Mouse (Mus musculus): ENCODE measurements around the gene Klhl12. TPM values are rescaled to one million over a fixed set of nuclear protein-coding genes. Genes with fewer than 3 reads are reported as not detected.
A peak's percentile ranks its signal among the peaks of the same experiment; 100 is the strongest.
"Not testable (repeated sequence)": the region's sequence is repeated elsewhere in the genome, so short reads cannot be mapped to it uniquely, and the experiment has no call there.

Klhl12 gene
- total RNA-seq, 4 experiments from 2014 or later, result 35.5 to 39.8 (median 36.9) TPM

- not testable (repeated sequence) for DNase-seq (ENCODE audit: low spot score in 2 of 2)
These were observed 6.8 kb upstream of the Klhl12 start for GRCm38 (mm10) chr1:134448537-134448936.

DNA sequence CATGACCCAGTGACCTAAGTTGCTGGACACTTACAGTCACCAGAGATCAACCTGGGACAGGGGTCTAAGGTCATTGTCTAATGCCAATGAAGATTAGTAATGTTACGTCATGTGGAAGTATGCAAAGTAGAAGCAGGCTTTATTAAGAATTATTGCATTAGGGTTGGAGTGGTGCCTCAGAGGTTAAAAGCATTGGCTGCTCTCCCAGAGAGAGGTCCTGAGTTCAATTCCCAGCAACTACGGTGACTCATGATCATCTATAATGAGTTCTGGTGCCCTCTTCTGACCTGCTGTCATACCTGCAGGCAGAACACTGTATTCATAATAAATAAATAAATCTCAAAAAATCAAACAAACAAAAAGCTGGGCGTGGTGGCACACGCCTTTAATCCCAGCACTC lies 5.1 kb upstream of the Klhl12 start:
- DNase-seq (ENCODE audit: low spot score in 2 of 2), result no peak

DNA sequence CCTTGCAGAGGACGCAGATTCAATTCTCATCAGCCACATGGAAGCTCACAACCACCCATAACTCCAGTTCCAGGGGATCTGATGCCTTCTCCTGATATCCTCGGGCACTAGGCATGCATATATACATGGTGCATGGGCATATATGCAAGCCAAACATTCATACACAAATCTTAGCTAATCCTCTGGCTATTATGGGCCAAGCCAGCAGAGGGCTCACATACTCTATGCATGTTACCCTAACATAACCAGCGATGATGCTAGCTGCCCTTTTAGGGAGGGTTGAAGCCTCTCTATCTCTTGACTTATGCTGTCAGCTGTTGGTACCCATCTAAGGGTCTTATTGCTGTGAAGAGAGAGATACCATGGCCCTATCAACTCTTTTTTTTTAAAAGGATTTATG lies 4.3 kb upstream of the Klhl12 start:
- no peak for DNase-seq (ENCODE audit: low spot score in 2 of 2)

GRCm38 (mm10) chr1:134456060-134456459 lies 729 bp downstream of the Klhl12 start:
- DNase-seq (ENCODE audit: low spot score in 2 of 2), result no peak

- DNase-seq (ENCODE audit: low spot score in 2 of 2), result no peak
These were observed 2.9 kb downstream of the Klhl12 start for GRCm38 (mm10) chr1:134458139-134458727.

DNA sequence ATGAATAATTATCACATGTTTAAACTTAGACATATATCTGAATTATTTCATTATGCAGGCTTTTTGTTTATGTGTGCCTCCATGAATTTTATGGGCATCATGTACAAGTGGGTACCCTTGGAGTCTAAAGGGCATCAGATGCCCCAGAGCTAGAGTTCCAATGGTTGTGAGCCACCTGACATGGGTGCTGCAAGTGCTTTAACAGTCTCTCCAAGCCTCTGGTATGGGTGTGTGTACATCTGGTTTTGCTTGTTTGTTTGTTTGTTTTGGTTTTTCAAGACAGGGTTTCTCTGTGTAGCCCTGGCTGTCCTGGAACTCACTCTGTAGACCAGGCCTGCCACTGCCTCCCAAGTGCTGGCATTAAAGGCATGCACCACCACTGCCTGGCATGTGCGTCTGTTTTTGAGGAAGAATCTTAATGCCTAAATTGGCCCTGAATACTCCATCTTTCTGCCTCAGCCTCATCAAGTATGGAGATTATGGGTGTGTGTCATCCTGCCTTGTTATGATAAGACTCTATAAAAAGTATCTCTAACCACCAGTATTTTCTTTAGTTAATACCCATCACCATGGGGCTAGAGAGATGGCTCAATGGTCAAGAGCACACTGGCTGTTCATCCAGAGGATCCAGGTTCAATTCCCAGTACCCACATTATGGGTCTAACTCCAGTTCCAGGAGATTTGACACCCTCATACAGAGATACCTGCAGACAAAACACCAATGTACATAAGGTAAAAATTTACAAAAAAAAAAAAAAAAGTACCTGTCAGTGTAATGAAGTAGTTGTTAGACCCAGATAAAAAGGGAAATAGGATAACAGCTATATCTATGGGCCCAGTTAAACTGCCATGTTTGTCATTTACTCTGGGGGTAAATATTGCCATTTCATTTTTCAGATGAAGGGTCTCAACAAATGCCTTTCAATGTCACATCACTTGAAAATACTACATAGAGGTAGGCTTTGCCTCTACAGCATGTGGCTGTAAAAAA lies 5.3 kb downstream of the Klhl12 start:
- no peak for DNase-seq (ENCODE audit: low spot score in 2 of 2)

DNA sequence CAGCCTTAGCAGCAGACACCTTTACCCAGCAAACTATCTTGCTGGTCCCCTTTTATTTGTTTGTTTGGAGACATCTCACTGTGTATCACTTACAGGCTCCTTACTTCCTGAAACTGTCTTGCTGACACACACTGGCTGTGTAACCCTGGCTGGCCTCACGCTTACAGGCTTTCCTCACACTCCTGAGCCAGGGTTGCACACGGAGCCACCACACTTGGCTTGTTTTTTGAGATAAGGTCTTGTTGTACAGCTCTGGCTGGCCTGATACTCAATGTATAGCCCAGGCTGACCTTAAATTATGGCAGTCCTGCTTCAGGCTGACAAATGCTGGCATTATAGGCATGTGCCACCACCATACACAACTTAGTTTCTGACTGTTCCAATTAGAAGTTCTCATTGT lies 29.3 kb downstream of the Klhl12 start:
- DNase-seq (ENCODE audit: low spot score in 2 of 2), result no peak

- DNase-seq (ENCODE audit: low spot score in 2 of 2), result no peak
These were observed 35.8 kb downstream of the Klhl12 start for GRCm38 (mm10) chr1:134490903-134491801.

DNA sequence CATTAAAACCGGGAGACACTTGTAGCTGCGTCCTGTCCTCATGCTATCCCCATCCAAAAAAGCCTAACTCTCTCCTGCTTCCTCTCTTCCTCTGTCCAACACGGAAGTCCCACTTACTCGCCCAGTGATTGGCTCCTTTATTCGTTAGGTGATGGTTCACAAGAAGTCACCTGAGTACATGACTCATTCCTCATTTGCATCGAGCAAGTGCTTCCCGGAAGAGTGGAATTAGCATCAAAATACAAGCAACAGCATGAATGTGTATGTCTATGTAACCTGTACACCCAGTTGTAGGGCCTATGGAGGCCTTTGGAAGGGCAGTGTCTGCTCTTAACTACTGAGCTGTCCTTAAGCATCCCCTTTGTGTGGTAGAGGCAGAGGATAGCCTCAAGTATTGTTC lies 36.9 kb downstream of the Klhl12 start:
- no peak for DNase-seq (ENCODE audit: low spot score in 2 of 2)

DNA sequence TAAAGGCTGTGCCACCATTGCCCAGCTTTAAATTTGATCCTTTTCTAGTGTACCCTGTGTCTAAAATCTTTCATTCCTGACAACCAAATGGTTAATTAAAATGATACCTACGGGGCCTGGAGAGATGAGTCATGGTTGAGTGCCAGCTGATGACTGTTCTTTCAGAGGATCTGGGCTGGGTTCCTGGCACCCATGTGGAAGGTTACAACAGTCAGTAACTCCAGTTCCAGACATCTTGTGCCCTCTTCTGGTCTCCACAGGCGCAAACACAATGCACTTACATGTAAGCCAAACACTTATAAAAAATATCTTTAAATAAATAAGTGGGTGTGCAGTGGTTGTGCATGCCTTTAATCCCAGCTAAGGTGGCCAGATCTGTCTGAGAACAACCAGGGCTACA lies 38.2 kb downstream of the Klhl12 start:
- no peak for DNase-seq (ENCODE audit: low spot score in 2 of 2)

GRCm38 (mm10) chr1:134493956-134494355 lies 38.6 kb downstream of the Klhl12 start:
- DNase-seq (ENCODE audit: low spot score in 2 of 2), result no peak

- DNase-seq (ENCODE audit: low spot score in 2 of 2), result peak; percentile 92 to 98
These were observed 39.3 kb downstream of the Klhl12 start, which contains the start of gene Rabif for GRCm38 (mm10) chr1:134494428-134495215. Rabif (plus strand) TSS chr1:134494648.

GRCm38 (mm10) chr1:134495216-134495539 lies 39.8 kb downstream of the Klhl12 start:
- no peak for DNase-seq (ENCODE audit: low spot score in 2 of 2)

DNA sequence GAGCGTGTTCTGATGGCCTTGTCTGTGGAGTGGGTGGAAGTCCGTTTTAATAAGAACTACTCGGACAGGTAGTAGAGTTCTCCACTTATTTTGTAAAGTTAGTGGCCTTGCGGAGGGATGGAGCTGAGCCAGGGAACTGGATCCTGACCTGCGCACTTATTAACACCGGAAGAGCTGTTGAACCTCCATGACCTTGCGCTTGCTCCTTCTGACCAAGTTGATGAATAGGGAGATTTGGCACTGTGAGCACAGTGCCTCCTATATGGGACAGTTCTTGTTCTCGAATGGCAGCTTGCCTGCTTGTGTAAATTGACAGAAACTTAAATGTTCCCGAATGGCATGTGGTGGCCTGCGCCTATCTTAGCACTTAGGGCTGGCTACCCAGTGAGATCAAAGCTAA lies 40.7 kb downstream of the Klhl12 start:
- DNase-seq (ENCODE audit: low spot score in 2 of 2), result no peak

DNA sequence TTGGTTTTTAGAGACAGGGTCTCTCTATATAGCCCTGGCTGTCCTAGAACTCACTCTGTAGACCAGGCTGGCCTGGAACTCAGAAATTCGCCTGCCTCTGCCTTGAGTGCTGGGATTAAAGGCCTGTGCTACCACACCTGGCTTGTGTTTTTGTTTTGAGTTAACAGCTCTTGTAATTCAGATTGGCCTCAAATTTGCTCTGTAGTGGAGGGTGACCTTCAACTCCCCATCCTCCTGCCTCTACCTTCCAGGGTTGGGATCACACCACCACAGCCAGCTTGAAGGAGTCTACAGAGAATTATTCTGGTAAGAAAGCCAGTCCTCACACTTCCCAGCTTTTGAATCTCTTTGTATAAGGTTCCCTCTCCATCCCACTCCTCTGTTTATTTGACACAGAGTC lies 45.6 kb downstream of the Klhl12 start:
- no peak for DNase-seq (ENCODE audit: low spot score in 2 of 2)

DNA sequence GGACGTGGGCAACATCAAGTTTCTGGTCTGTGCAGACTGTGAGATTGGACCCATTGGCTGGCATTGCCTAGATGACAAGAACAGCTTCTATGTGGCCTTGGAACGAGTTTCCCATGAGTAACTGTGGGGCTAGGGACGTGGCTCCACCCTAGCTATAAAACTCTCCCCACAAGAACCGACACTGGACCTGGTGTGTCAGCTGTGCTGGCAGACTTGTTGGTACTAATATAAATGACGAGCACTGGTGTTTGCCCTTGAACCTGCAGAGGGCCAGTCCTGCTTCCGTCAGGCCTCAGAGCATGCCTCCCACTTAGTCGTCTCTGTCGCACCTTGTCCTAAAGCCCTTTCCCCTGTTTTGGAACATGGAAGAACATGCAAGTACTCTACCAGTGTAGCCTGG lies 50.9 kb downstream of the Klhl12 start:
- DNase-seq (ENCODE audit: low spot score in 2 of 2), result no peak

GRCm38 (mm10) chr1:134510018-134510417 lies 54.7 kb downstream of the Klhl12 start:
- DNase-seq (ENCODE audit: low spot score in 2 of 2), result no peak

DNA sequence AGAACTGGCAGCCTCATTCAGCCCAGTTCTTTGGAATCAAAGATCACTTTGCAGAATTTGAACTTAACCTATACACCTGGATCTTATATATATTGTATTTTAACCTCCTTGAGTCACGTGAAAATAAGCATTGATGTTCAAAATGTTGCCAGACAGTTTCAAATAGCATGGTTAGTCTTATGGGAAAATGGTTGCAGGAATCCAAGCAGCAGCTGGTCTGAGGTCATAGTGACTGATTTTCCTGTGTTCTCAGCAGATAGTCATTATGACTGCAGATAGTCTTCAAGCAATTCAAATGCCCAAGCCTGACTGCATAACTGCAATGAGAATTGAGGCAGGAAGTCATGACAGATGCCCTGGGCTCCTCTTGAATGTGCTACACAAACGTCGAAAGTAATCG lies 56.9 kb downstream of the Klhl12 start:
- DNase-seq (ENCODE audit: low spot score in 2 of 2), result no peak

- no peak for DNase-seq (ENCODE audit: low spot score in 2 of 2)
These were observed 57.3 kb downstream of the Klhl12 start for GRCm38 (mm10) chr1:134512584-134512983.

- DNase-seq (ENCODE audit: low spot score in 2 of 2), result no peak
These were observed 58.1 kb downstream of the Klhl12 start for GRCm38 (mm10) chr1:134513312-134513860.
